Mouse (Mus musculus) liver, postnatal 0 days (tissue): ENCODE data around the gene Fshb. TPM values are rescaled to one million over a fixed set of nuclear protein-coding genes. Genes with fewer than 3 reads are reported as not detected.

Experiments used
- ATAC-seq: fragments of 200-750 bp; cut with Nextera tagmentation; 2 replicates; pipeline ENCODE4 v1.8.0; 2017; ENCODE audit warnings: mild to moderate bottlenecking, moderate library complexity
- DNase-seq: peaks from one replicate; pipeline ENCODE4 v3.0.0-alpha.2; 2016
- H3K27ac ChIP-seq: fragments of 300-500 bp; sonication (generic); 2 replicates; pipeline ENCODE4 v1.5.1; 2014; ENCODE audit warnings: antibody characterized with exemption, moderate library complexity, mild to moderate bottlenecking, low read depth
- H3K27me3 ChIP-seq: fragments of 300-500 bp; sonication (generic); 2 replicates; pipeline ENCODE4 v1.6.1; 2014; ENCODE audit warnings: low read length, control low read depth, mixed read lengths; ENCODE audit not compliant: insufficient read depth
- H3K36me3 ChIP-seq: fragments of 300-500 bp; sonication (generic); replicated peaks from 2 replicates; pipeline ENCODE4 v1.6.1; 2014; ENCODE audit warnings: mild to moderate bottlenecking, control low read depth, low read length, moderate library complexity, mixed read lengths; ENCODE audit not compliant: insufficient read depth
- H3K4me1 ChIP-seq: fragments of 300-500 bp; sonication (generic); 2 replicates; pipeline ENCODE4 v1.6.1; 2014; ENCODE audit warnings: antibody characterized with exemption, mild to moderate bottlenecking, control low read depth; ENCODE audit not compliant: insufficient read depth
- H3K4me2 ChIP-seq: fragments of 300-500 bp; sonication (generic); 2 replicates; pipeline ENCODE4 v1.6.1; 2014; ENCODE audit warnings: low read depth, mild to moderate bottlenecking, low read length, moderate library complexity, mixed read lengths
- H3K4me3 ChIP-seq: fragments of 300-500 bp; sonication (generic); 2 replicates; pipeline ENCODE4 v1.5.1; 2014; ENCODE audit warnings: low read depth, low read length
- H3K9ac ChIP-seq: fragments of 300-500 bp; sonication (generic); replicated peaks from 2 replicates; pipeline ENCODE4 v1.6.1; 2014; ENCODE audit warnings: mild to moderate bottlenecking, moderate library complexity
- H3K9me3 ChIP-seq: fragments of 300-500 bp; sonication (generic); 2 replicates; pipeline ENCODE4 v1.6.1; 2016; ENCODE audit warnings: mild to moderate bottlenecking, control low read depth, low read length, mixed read lengths
- CTCF ChIP-seq: sonication (generic); IDR thresholded peaks from 2 replicates; pipeline ENCODE4 v1.5.1; 2016; ENCODE audit warnings: antibody characterized with exemption, low read depth
- EP300 ChIP-seq: IDR thresholded peaks from 2 replicates; pipeline ENCODE4 v1.6.1; 2016; ENCODE audit warnings: antibody characterized with exemption, low read depth, mild to moderate bottlenecking
- WGBS: fragments of 180-500 bp; shearing (Covaris S2); extraction: QIAGEN DNeasy Blood & Tissue Kit; methylation state at CpG from one replicate; pipeline ENCODE4 v1.1.7; 2014; ENCODE audit not compliant: insufficient replicate concordance; 5-methylcytosine and 5-hydroxymethylcytosine counted together
- polyA plus RNA-seq: library from polyadenylated mRNA; unstranded; fragments of >200 nt; fragmentation: Nextera tagmentation; extraction: Ambion mirVana; gene quantifications from 2 replicates; pipeline ENCODE4 v1.2.1, GENCODE M21; 2015

Fshb gene
- polyA plus RNA-seq, 1 experiment from 2014 or later, result not detected

DNA sequence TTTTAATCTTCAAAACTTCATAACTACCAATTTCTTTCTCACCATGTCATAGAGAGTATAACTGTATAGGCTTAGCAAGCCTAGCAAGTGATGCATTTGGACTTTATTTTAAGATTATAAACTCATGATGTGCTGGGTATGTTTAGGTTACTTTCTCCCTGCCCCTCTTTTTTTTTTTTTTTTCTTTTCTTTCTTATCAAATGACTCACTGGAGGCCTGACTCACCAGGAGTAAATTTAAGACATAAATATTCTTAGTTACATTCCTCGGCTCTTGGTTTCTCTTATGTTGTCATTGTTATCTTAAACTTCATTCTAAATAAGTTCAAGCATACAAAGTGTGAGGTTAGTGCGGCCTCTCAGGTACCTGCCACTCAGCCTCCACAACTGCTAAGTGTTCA is 23.5 kb downstream of the Fshb start:
- WGBS, result 77% methylated on average over 2 of the region's 2 CpGs

GRCm38 (mm10) chr2:107024694-107025093 is 34.8 kb downstream of the Fshb start:
- Histone ChIP-seq H3K9me3 (no peaks in the 10 kb centered on the region), H3K36me3 (no peaks in the 10 kb centered on the region), H3K4me3 (no peak overlapping the region), H3K27me3 (no peaks in the 10 kb centered on the region), H3K4me2 (no peak overlapping the region), H3K9ac (no peak overlapping the region), H3K4me1 (no peaks in the 10 kb centered on the region), H3K27ac (no peak overlapping the region)
- TF ChIP-seq EP300 (no peak), CTCF (no peak)
- 64% methylated on average over 4 of the region's 4 CpGs for whole genome bisulfite sequencing
- no peak for DNase-seq
- no peak for ATAC-seq

More for the DNA sequence above, 23.5 kb downstream of the Fshb start:
- Histone ChIP-seq H3K4me2 (no peak overlapping the region), H3K9me3 (no peaks in the 10 kb centered on the region), H3K27me3 (no peaks in the 10 kb centered on the region), H3K4me3 (no peak overlapping the region), H3K36me3 (no peaks in the 10 kb centered on the region), H3K4me1 (no peaks in the 10 kb centered on the region), H3K9ac (no peak overlapping the region), H3K27ac (no peak overlapping the region)
- TF ChIP-seq CTCF (no peak), EP300 (no peak)
- no peak for DNase-seq
- ATAC-seq, result no peak

- 78% methylated on average over 5 of the region's 5 CpGs for WGBS
- Histone ChIP-seq H3K36me3 (no peaks in the 10 kb centered on the region), H3K4me3 (no peak overlapping the region), H3K9ac (no peak overlapping the region), H3K9me3 (no peaks in the 10 kb centered on the region), H3K4me2 (no peak overlapping the region), H3K27me3 (no peaks in the 10 kb centered on the region), H3K4me1 (no peaks in the 10 kb centered on the region), H3K27ac (no peak overlapping the region)
- DNase-seq, result no peak
- no peak for ATAC-seq
- no peak for TF ChIP-seq EP300
- TF ChIP-seq CTCF, result no peak
Observed at GRCm38 (mm10) chr2:107022713-107023112, 36.7 kb downstream of the Fshb start.

DNA sequence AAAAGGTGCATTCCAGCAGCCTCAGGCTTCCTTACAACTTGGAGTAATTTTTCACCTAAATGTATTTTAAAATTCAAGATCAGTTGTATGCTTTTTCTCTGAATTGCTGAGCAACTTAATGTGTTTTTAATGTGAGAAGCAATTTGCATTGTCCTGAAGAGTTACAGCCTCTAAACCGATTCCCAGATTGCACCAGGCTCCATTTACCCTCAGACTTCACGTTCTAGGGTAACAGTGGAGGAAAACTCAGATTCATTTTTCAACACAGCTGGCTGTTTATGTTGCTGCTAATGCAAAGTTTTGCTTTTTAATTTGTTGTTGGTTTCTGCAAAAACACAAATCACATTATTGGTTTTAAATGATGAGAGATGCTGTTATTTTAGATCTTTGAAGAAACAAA is 40.1 kb downstream of the Fshb start:
- 76% methylated on average over 2 of the region's 2 CpGs for WGBS
- no peaks in the 10 kb centered on the region for H3K27me3 ChIP-seq
- no peaks in the 10 kb centered on the region for H3K9me3 ChIP-seq
- no peak overlapping the region for H3K4me2 ChIP-seq
- H3K4me1 ChIP-seq, result no peaks in the 10 kb centered on the region
- H3K9ac ChIP-seq, result no peak overlapping the region
- H3K4me3 ChIP-seq, result no peak overlapping the region
- TF ChIP-seq CTCF, result no peak
- no peak for TF ChIP-seq EP300
- no peak for DNase-seq
- no peak overlapping the region for H3K27ac ChIP-seq
- no peaks in the 10 kb centered on the region for H3K36me3 ChIP-seq
- no peak for ATAC-seq

DNA sequence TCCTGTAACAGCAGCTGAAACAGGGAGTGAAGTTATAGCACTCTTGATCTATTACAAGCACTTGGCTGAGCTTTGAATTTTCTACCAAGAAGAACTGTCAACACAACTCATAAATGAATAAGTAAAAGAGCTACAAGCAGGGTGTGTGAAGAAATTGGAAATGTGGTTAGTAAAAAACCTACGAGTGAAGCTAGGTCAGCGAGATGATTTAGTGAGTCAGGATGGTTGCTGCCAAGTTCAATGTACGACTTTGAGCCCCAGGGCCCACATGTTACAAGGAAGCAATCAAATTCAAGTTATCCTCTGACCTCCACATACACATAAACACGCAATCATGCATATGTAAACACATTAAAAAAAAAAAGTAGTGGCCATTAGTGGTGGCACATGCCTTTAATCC is 46.3 kb downstream of the Fshb start:
- no peaks in the 10 kb centered on the region for H3K27me3 ChIP-seq
- ATAC-seq (no peak), DNase-seq (no peak)
- TF ChIP-seq CTCF, result no peak
- TF ChIP-seq EP300, result no peak
- H3K4me1 ChIP-seq, result no peaks in the 10 kb centered on the region
- H3K9ac ChIP-seq, result no peak overlapping the region
- no peak overlapping the region for H3K4me3 ChIP-seq
- no peak overlapping the region for H3K4me2 ChIP-seq
- H3K9me3 ChIP-seq, result no peaks in the 10 kb centered on the region
- no peak overlapping the region for H3K27ac ChIP-seq
- H3K36me3 ChIP-seq, result no peaks in the 10 kb centered on the region
- 68% methylated on average over 4 of the region's 4 CpGs for WGBS

DNA sequence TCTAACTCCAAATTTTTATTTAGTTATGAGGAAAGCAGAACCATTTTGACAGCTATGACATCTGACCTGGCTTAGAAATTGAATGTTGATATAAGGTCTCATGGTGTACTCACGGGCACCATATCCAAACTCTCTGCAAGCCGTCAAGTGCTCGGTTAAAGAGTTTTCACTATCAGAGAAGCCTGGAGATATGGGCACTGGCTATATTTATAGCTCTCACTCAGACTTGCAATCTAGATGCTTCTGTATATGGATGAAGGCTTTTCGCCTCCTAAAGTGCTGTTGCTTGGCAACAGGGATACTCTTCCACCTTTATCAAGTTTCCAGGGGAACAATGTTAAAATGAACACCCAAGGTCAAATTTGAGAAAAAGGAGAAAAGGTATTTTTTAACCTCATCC is 47.1 kb downstream of the Fshb start:
- Histone ChIP-seq H3K4me2 (no peak overlapping the region), H3K4me1 (no peaks in the 10 kb centered on the region), H3K27me3 (no peaks in the 10 kb centered on the region), H3K9ac (no peak overlapping the region), H3K4me3 (no peak overlapping the region), H3K27ac (no peak overlapping the region), H3K9me3 (no peaks in the 10 kb centered on the region), H3K36me3 (no peaks in the 10 kb centered on the region)
- ATAC-seq, result no peak
- TF ChIP-seq EP300, result no peak
- TF ChIP-seq CTCF, result no peak
- 77% methylated on average over 4 of the region's 4 CpGs for WGBS
- DNase-seq, result no peak

GRCm38 (mm10) chr2:107010160-107010559 is 49.3 kb downstream of the Fshb start:
- TF ChIP-seq EP300, result no peak
- no peak for TF ChIP-seq CTCF
- DNase-seq (no peak), ATAC-seq (no peak)
- Histone ChIP-seq H3K9me3 (no peaks in the 10 kb centered on the region), H3K36me3 (no peaks in the 10 kb centered on the region), H3K4me3 (no peak overlapping the region), H3K4me2 (no peak overlapping the region), H3K27me3 (no peaks in the 10 kb centered on the region), H3K4me1 (no peaks in the 10 kb centered on the region), H3K9ac (no peak overlapping the region), H3K27ac (no peak overlapping the region)
- WGBS, result 69% methylated on average over 6 of the region's 6 CpGs
